20 mouse cellular contexts compared by ENCODE assay signal in genomic region chr12:76288494-76288893, GRCm38 (mm10). TPM values are rescaled to one million over a fixed set of nuclear protein-coding genes. Genes with fewer than 3 reads are reported as not detected.
DNase-seq lines count a peak whose midpoint lies in the region; ATAC-seq lines count a peak whose summit lies in the region.
"Had no signal": no experiment of that assay in that cellular context is flagged by ENCODE, and none has a peak within 500 bp of the region (broad histone marks: within the 10 kb centered on the region; RNA-seq: fewer than 3 reads in every experiment).

No protein-coding gene starts in this region.

- no peaks in the 10 kb centered on the region for H3K9me3 ChIP-seq in forebrain, embryonic 10.5 days
- no peaks in the 10 kb centered on the region for H3K9me3 ChIP-seq in forebrain, embryonic 11.5 days (ENCODE audit: control insufficient read depth, low read length)
- H3K9me3 ChIP-seq in forebrain, embryonic 14.5 days (replicated peaks; ENCODE audit: control insufficient read depth, low read length) = no peaks in the 10 kb centered on the region
- no peaks in the 10 kb centered on the region for H3K9me3 ChIP-seq in hindbrain, embryonic 15.5 days
- H3K9me3 ChIP-seq in midbrain, embryonic 16.5 days (replicated peaks; ENCODE audit: control insufficient read depth, low read length, poor library complexity, severe bottlenecking) = no peaks in the 10 kb centered on the region
- H3K9me3 ChIP-seq in heart, embryonic 12.5 days (replicated peaks) = no peaks in the 10 kb centered on the region
- H3K9me3 ChIP-seq: embryonic facial prominence, embryonic 13.5 days; heart, embryonic 10.5 days; limb, embryonic 12.5 days had no signal

- ATAC-seq in forebrain, embryonic 11.5 days (replicated peaks; ENCODE audit: low FRiP score) = no peak
- peak; percentile 67 for ATAC-seq in forebrain, embryonic 14.5 days
- peak; percentile 71 for ATAC-seq in hindbrain, embryonic 15.5 days (ENCODE audit: low FRiP score, low read depth)
- ATAC-seq in midbrain, embryonic 16.5 days = no peak
- ATAC-seq in heart, embryonic 12.5 days (ENCODE audit: insufficient number of reproducible peaks, low FRiP score) = no peak
- ATAC-seq: intestine, postnatal 0 days had no signal

- H3K4me1 ChIP-seq in forebrain, embryonic 10.5 days = peaks cover 3% of the 10 kb centered on the region; the same call in 1 of the 2 replicates
- H3K4me1 ChIP-seq in forebrain, embryonic 11.5 days (replicated peaks; ENCODE audit: control insufficient read depth, insufficient read depth, low read length) = peaks cover 2% of the 10 kb centered on the region; the same call in 1 of the 2 replicates
- peaks cover 10% of the 10 kb centered on the region for H3K4me1 ChIP-seq in forebrain, embryonic 14.5 days (ENCODE audit: control insufficient read depth, insufficient read depth, low read length)
- peaks cover 8% of the 10 kb centered on the region for H3K4me1 ChIP-seq in hindbrain, embryonic 15.5 days (replicated peaks)
- peaks cover 6% of the 10 kb centered on the region; the same call in 1 of the 2 replicates for H3K4me1 ChIP-seq in midbrain, embryonic 16.5 days (ENCODE audit: control insufficient read depth, insufficient read depth, low read length)
- H3K4me1 ChIP-seq in heart, embryonic 12.5 days (replicated peaks) = no peaks in the 10 kb centered on the region
- H3K4me1 ChIP-seq: embryonic facial prominence, embryonic 13.5 days; heart, embryonic 10.5 days; limb, embryonic 12.5 days had no signal

- 92% methylated on average over 5 of the region's 5 CpGs for WGBS in forebrain, embryonic 10.5 days
- 81% methylated on average over 5 of the region's 5 CpGs for WGBS in forebrain, embryonic 11.5 days
- 40% methylated on average over 5 of the region's 5 CpGs for WGBS in forebrain, embryonic 14.5 days
- WGBS in hindbrain, embryonic 15.5 days = 26% methylated on average over 5 of the region's 5 CpGs
- WGBS in midbrain, embryonic 16.5 days = 25% methylated on average over 5 of the region's 5 CpGs
- WGBS in heart, embryonic 12.5 days = 88% methylated on average over 5 of the region's 5 CpGs

- no peak overlapping the region for H3K4me3 ChIP-seq in forebrain, embryonic 10.5 days
- H3K4me3 ChIP-seq in forebrain, embryonic 11.5 days (ENCODE audit: low read depth, low read length) = no peak overlapping the region
- H3K4me3 ChIP-seq in forebrain, embryonic 14.5 days (ENCODE audit: low read depth, low read length) = no peak overlapping the region
- H3K4me3 ChIP-seq in hindbrain, embryonic 15.5 days = no peak overlapping the region
- H3K4me3 ChIP-seq in midbrain, embryonic 16.5 days (ENCODE audit: low read depth, low read length) = no peak overlapping the region
- no peak overlapping the region for H3K4me3 ChIP-seq in heart, embryonic 12.5 days
- H3K4me3 ChIP-seq: embryonic facial prominence, embryonic 13.5 days; heart, embryonic 10.5 days; limb, embryonic 12.5 days had no signal

- no peaks in the 10 kb centered on the region for H3K27me3 ChIP-seq in forebrain, embryonic 10.5 days (ENCODE audit: poor library complexity, severe bottlenecking)
- H3K27me3 ChIP-seq in forebrain, embryonic 11.5 days (ENCODE audit: control insufficient read depth, insufficient read depth, low read length) = no peaks in the 10 kb centered on the region
- no peaks in the 10 kb centered on the region for H3K27me3 ChIP-seq in forebrain, embryonic 14.5 days (replicated peaks; ENCODE audit: control insufficient read depth, insufficient read depth, low read length)
- H3K27me3 ChIP-seq in hindbrain, embryonic 15.5 days = no peaks in the 10 kb centered on the region
- no peaks in the 10 kb centered on the region for H3K27me3 ChIP-seq in midbrain, embryonic 16.5 days (ENCODE audit: control insufficient read depth, insufficient read depth, low read depth, low read length)
- H3K27me3 ChIP-seq in heart, embryonic 12.5 days (replicated peaks) = no peaks in the 10 kb centered on the region
- H3K27me3 ChIP-seq: embryonic facial prominence, embryonic 13.5 days; limb, embryonic 12.5 days had no signal

- H3K27ac ChIP-seq in forebrain, embryonic 10.5 days = 0 out of 2 replicates have a peak overlapping the region, but pooled peaks have one; percentile 25
- no peak overlapping the region for H3K27ac ChIP-seq in forebrain, embryonic 11.5 days (ENCODE audit: low read depth, low read length)
- peak overlapping the region; percentile 70 for H3K27ac ChIP-seq in forebrain, embryonic 14.5 days (ENCODE audit: low read depth, low read length)
- H3K27ac ChIP-seq in hindbrain, embryonic 15.5 days (replicated peaks) = peak overlapping the region; percentile 51
- 0 out of 2 replicates have a peak overlapping the region, but pooled peaks have one; percentile 20 for H3K27ac ChIP-seq in midbrain, embryonic 16.5 days (ENCODE audit: low read length)
- H3K27ac ChIP-seq in heart, embryonic 12.5 days (ENCODE audit: poor library complexity, severe bottlenecking) = no peak overlapping the region
- H3K27ac ChIP-seq: embryonic facial prominence, embryonic 13.5 days; heart, embryonic 10.5 days; limb, embryonic 12.5 days; macrophage had no signal

- no peak overlapping the region for H3K4me2 ChIP-seq in forebrain, embryonic 11.5 days (ENCODE audit: low read depth, low read length, severe bottlenecking)
- H3K4me2 ChIP-seq in forebrain, embryonic 14.5 days (ENCODE audit: low read length) = no peak overlapping the region
- no peak overlapping the region for H3K4me2 ChIP-seq in hindbrain, embryonic 15.5 days
- H3K4me2 ChIP-seq in midbrain, embryonic 16.5 days (ENCODE audit: low read length) = no peak overlapping the region
- no peak overlapping the region for H3K4me2 ChIP-seq in heart, embryonic 12.5 days
- H3K4me2 ChIP-seq: embryonic facial prominence, embryonic 13.5 days; limb, embryonic 12.5 days had no signal

- no peak overlapping the region for H3K9ac ChIP-seq in forebrain, embryonic 11.5 days (ENCODE audit: low read length)
- no peak overlapping the region for H3K9ac ChIP-seq in forebrain, embryonic 14.5 days (ENCODE audit: low read length)
- no peak overlapping the region for H3K9ac ChIP-seq in hindbrain, embryonic 15.5 days
- no peak overlapping the region for H3K9ac ChIP-seq in midbrain, embryonic 16.5 days (ENCODE audit: low read depth, low read length)
- no peak overlapping the region for H3K9ac ChIP-seq in heart, embryonic 12.5 days
- H3K9ac ChIP-seq: embryonic facial prominence, embryonic 13.5 days; limb, embryonic 12.5 days had no signal

- no peak for DNase-seq in forebrain, embryonic 10.5 days (ENCODE audit: extremely low spot score, low spot score)
- no peak for DNase-seq in forebrain, embryonic 11.5 days (ENCODE audit: low spot score)
- peak; percentile 44 for DNase-seq in forebrain, embryonic 14.5 days (ENCODE audit: low spot score)
- DNase-seq in kidney, adult 11 months = no peak
- no peak for DNase-seq in left cerebral cortex, adult 9 months (ENCODE audit: low spot score in 2 of 2)
- DNase-seq: adrenal gland, postnatal 25 days; cerebellum, postnatal 36 days; gastrocnemius, postnatal 14 days; heart, postnatal 36 days; kidney, postnatal 14 days; lung, adult 18-20 months; thymus, postnatal 25 days had no signal

- peaks cover 84% of the 10 kb centered on the region for H3K36me3 ChIP-seq in forebrain, embryonic 10.5 days (replicated peaks)
- no peaks in the 10 kb centered on the region for H3K36me3 ChIP-seq in forebrain, embryonic 11.5 days (ENCODE audit: control insufficient read depth, insufficient read depth, low read length)
- H3K36me3 ChIP-seq in forebrain, embryonic 14.5 days (ENCODE audit: control insufficient read depth, insufficient read depth, low read length) = peaks cover 34% of the 10 kb centered on the region
- H3K36me3 ChIP-seq in hindbrain, embryonic 15.5 days = peaks cover 20% of the 10 kb centered on the region
- H3K36me3 ChIP-seq in midbrain, embryonic 16.5 days (ENCODE audit: control insufficient read depth, insufficient read depth, low read length) = peaks cover 14% of the 10 kb centered on the region
- peaks cover 62% of the 10 kb centered on the region for H3K36me3 ChIP-seq in heart, embryonic 12.5 days

RNA-seq across cellular contexts. Expression of gene Mthfd1, which starts 33.4 kb away (rescaled TPM):
- polyA plus RNA-seq in forebrain, embryonic 10.5 days (2016; fragmentation: Nextera tagmentation; extraction: Ambion mirVana) = 108 and 110 TPM in 2 replicates
- polyA plus RNA-seq in forebrain, embryonic 11.5 days (2014; fragmentation: Nextera tagmentation; extraction: Ambion mirVana) = 80.2 and 80.8 TPM in 2 replicates
- polyA plus RNA-seq in forebrain, embryonic 14.5 days (2014; fragmentation: Nextera tagmentation; extraction: Ambion mirVana) = 41.3 and 43.2 TPM in 2 replicates
- 33.1 and 34.1 TPM in 2 replicates for polyA plus RNA-seq in hindbrain, embryonic 15.5 days (2015; fragmentation: Nextera tagmentation; extraction: Ambion mirVana)
- polyA plus RNA-seq in midbrain, embryonic 16.5 days (2015; fragmentation: Nextera tagmentation; extraction: Ambion mirVana) = 28.2 and 35.2 TPM in 2 replicates
- polyA plus RNA-seq in heart, embryonic 12.5 days (2016; fragmentation: Nextera tagmentation; extraction: Ambion mirVana) = 48.0 and 48.6 TPM in 2 replicates

RNA-seq across cellular contexts. Expression of gene Akap5, which starts 36.2 kb away (rescaled TPM):
- polyA plus RNA-seq in forebrain, embryonic 10.5 days (2016; fragmentation: Nextera tagmentation; extraction: Ambion mirVana) = 2.6 and 3.1 TPM in 2 replicates
- polyA plus RNA-seq in forebrain, embryonic 11.5 days (2014; fragmentation: Nextera tagmentation; extraction: Ambion mirVana) = 3.6 and 5.2 TPM in 2 replicates
- 3.0 and 4.4 TPM in 2 replicates for polyA plus RNA-seq in forebrain, embryonic 14.5 days (2014; fragmentation: Nextera tagmentation; extraction: Ambion mirVana)
- 10.7 and 12.4 TPM in 2 replicates for polyA plus RNA-seq in hindbrain, embryonic 15.5 days (2015; fragmentation: Nextera tagmentation; extraction: Ambion mirVana)
- 10.6 and 11.6 TPM in 2 replicates for polyA plus RNA-seq in midbrain, embryonic 16.5 days (2015; fragmentation: Nextera tagmentation; extraction: Ambion mirVana)
- polyA plus RNA-seq in heart, embryonic 12.5 days (2016; fragmentation: Nextera tagmentation; extraction: Ambion mirVana) = 8.5 and 9.1 TPM in 2 replicates

RNA-seq across cellular contexts. Expression of gene Tex21, which starts 41.9 kb away (rescaled TPM):
- polyA plus RNA-seq in forebrain, embryonic 10.5 days (2016; fragmentation: Nextera tagmentation; extraction: Ambion mirVana) = not detected in 2 replicates
- not detected in 2 replicates for polyA plus RNA-seq in forebrain, embryonic 11.5 days (2014; fragmentation: Nextera tagmentation; extraction: Ambion mirVana)
- not detected in 2 replicates for polyA plus RNA-seq in forebrain, embryonic 14.5 days (2014; fragmentation: Nextera tagmentation; extraction: Ambion mirVana)
- polyA plus RNA-seq in hindbrain, embryonic 15.5 days (2015; fragmentation: Nextera tagmentation; extraction: Ambion mirVana) = not detected in 2 replicates
- polyA plus RNA-seq in midbrain, embryonic 16.5 days (2015; fragmentation: Nextera tagmentation; extraction: Ambion mirVana) = not detected in 2 replicates
- 0.15 and 0.23 TPM in 2 replicates for polyA plus RNA-seq in heart, embryonic 12.5 days (2016; fragmentation: Nextera tagmentation; extraction: Ambion mirVana)
- polyA plus RNA-seq: embryonic facial prominence, embryonic 13.5 days; intestine, postnatal 0 days; limb, embryonic 12.5 days; macrophage had no signal

Comparison
In these comparisons a context has a peak if more than half of its experiments do, and no peak if none do; other contexts are left out.
1. H3K27ac ChIP-seq: peak in forebrain, embryonic 10.5 days (single experiment), forebrain, embryonic 14.5 days (single experiment), hindbrain, embryonic 15.5 days (single experiment) and midbrain, embryonic 16.5 days (single experiment); none in forebrain, embryonic 11.5 days (single experiment) and heart, embryonic 12.5 days (single experiment).
2. ATAC-seq: peak in forebrain, embryonic 14.5 days (single experiment) and hindbrain, embryonic 15.5 days (single experiment); none in forebrain, embryonic 11.5 days (single experiment), midbrain, embryonic 16.5 days (single experiment) and heart, embryonic 12.5 days (single experiment).